Mouse (Mus musculus): Measurements from ENCODE around the gene Tmprss12. TPM values are rescaled to one million over a fixed set of nuclear protein-coding genes. Genes with fewer than 3 reads are reported as not detected.
"Not testable (repeated sequence)": the region's sequence is repeated elsewhere in the genome, so short reads cannot be mapped to it uniquely, and the experiment has no call there.

Tmprss12 gene
- polyA plus RNA-seq, 1 experiment from 2014 or later = not detected

DNA sequence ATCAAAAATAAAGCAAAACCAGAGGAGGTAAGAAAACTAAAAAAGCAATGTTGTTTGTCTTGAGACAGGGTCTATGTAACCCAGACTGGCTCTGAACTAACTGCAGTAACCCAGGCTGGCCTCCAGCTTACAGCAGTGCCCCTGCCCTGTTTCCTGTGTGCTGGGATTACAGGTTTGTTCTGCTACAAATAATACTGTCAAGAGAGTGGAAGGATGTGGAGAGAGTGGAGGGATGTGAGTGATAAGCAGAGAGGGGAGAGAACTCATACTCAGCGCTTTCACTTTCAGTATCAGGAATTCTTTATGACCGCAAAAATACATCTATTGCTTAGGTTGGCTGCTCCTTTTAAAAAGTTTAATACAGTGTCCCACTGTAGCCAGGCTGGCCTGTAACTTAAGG is 31.7 kb downstream of the Tmprss12 start:
- 88% methylated on average over 2 of the region's 2 CpGs for WGBS
- Histone ChIP-seq H3K4me3 (no peak overlapping the region), H3K27ac (no peak overlapping the region), H3K27me3 (no peaks in the 10 kb centered on the region), H3K9ac (no peak overlapping the region), H3K36me3 (peaks cover 4% of the 10 kb centered on the region), H3K9me3 (no peaks in the 10 kb centered on the region), H3K4me2 (replicated peaks) (no peak overlapping the region), H3K4me1 (0 out of 2 replicates have a peak, but pooled peaks cover 12% of the 10 kb centered on the region)
- ATAC-seq (ENCODE audit: low FRiP score, low read depth) = no peak

DNA sequence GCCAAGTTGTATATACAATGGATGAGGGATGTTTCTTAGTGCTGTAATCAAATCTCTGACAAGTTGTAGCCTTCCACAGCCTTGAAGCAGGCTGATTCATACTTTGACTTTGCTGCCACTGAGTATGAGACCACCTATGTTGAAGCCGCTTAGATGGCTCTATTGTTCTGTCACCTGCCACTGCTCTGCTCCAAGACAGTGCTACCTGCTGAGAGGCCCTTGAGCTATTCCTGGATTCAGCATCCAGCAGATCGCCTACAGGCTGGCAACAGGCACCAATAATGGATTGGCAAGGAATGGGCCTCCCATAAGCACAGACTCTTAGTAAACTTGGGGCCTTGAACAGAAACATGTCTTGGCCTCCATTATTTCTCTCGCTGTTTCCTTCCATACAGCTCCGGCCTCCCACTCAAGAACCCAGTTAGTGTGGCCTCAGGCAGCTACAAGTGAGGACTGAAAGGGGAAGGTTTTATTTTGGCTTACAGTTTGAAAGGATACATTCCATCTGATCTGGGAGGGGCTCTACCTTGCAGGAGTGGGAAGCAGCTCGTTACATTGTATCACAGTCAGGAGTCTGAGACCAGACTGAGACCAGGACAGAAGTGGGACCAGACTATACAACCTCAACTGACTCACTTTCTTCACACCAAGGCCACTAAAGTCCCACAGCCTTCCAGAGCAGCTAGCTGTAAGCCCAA is 34.0 kb downstream of the Tmprss12 start:
- Histone ChIP-seq H3K27me3 (no peaks in the 10 kb centered on the region), H3K4me3 (no peak overlapping the region), H3K4me2 (replicated peaks) (no peak overlapping the region), H3K9me3 (no peaks in the 10 kb centered on the region), H3K9ac (no peak overlapping the region), H3K27ac (no peak overlapping the region), H3K36me3 (peaks cover 4% of the 10 kb centered on the region), H3K4me1 (0 out of 2 replicates have a peak, but pooled peaks cover 12% of the 10 kb centered on the region)
- WGBS = 93% methylated on average over 5 of the region's 5 CpGs
- ATAC-seq (ENCODE audit: low FRiP score, low read depth) = no peak

DNA sequence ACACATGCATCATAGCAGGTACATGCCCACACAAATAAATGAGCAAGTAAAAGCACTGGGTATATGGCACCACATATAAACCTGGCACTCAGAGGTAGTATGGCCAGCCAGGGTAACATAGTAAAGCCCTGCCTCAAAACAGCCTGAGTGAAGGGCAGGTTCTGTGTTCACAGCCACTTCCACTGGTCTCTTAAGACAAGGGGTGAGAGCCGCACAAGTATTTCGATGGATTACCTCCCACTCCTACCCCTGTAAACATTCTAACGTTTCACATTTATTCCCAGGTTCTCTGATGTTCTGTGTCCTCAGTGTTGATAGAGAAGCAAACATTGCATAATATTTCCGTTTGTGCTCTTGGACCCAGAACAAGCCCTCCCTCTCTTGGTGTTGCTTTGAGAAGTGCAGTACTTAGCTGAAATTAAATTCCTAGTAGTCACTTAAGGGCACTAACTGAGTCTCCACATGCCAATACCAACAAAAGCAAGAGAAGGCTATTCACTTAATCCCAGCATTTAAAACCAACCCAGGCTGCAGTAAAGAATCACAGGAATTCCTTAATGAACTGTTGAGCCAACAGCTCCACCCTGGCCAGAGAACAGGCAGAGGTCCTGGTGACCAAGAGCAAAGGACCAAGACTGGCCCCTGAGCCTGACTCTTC is 37.5 kb downstream of the Tmprss12 start:
- H3K4me2 ChIP-seq (replicated peaks); H3K27me3 ChIP-seq; ATAC-seq (ENCODE audit: low FRiP score, low read depth); H3K4me1 ChIP-seq; H3K4me3 ChIP-seq; H3K36me3 ChIP-seq; H3K9ac ChIP-seq; H3K27ac ChIP-seq; H3K9me3 ChIP-seq: not testable (repeated sequence)
- 47% methylated on average over 4 of the region's 4 CpGs for WGBS

DNA sequence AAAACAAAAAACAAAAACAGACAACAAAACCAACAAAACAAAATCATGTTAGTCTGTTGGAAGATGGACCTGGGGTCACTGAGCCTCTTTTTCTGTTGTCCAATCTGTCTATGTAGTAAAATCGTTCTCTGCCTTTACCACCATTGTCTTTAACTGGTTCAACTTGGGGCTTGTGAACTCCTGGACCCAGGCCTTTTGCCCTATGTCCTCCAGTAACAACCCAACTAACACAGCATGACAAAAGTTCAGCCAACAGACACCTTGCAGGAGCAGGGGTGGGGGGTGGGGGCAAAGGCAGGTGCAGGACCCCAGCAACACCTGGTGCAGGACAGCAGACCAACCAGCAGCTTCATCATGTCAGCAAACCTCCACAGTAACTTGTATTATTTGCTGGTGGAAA is 39.2 kb downstream of the Tmprss12 start:
- H3K27ac ChIP-seq = no peak overlapping the region
- ATAC-seq (ENCODE audit: low FRiP score, low read depth) = no peak
- WGBS = 76% methylated on average over 1 of the region's 1 CpGs
- no peaks in the 10 kb centered on the region for H3K27me3 ChIP-seq
- H3K9me3 ChIP-seq = no peaks in the 10 kb centered on the region
- H3K9ac ChIP-seq = no peak overlapping the region
- H3K4me2 ChIP-seq (replicated peaks) = no peak overlapping the region
- no peaks in the 10 kb centered on the region for H3K36me3 ChIP-seq
- H3K4me3 ChIP-seq = no peak overlapping the region
- H3K4me1 ChIP-seq = 0 out of 2 replicates have a peak, but pooled peaks cover 5% of the 10 kb centered on the region

DNA sequence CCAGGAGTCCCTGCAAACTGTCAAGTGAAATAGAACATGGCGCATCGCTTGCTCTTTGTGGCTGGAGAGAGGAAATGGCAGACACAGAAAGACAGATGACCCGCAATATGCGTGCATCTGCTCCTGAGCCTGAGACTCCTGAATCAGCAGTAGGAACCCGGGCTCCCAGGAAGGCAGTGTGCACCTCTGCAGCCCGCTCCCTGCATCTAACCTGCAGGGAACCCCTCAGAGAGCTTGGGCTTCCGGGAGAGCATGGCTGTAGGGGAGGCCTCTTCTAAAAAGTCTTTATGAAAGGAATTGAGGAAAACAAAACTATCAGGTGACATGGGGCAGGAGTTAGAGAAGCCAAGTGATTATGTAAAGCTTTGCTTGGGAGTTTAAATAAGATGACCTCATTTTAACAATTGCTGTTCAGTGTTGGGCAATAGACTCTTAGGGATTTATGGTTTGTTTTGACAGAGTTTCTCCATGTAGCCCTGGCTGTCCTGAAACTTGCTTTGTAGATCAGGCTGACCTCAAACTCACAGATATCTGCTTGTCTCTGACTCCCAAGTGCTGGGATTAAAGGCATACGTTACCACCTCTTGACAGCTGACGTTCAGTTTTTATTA is 39.8 kb downstream of the Tmprss12 start:
- H3K4me3 ChIP-seq = no peak overlapping the region
- 0 out of 2 replicates have a peak, but pooled peaks cover 5% of the 10 kb centered on the region for H3K4me1 ChIP-seq
- H3K9ac ChIP-seq = no peak overlapping the region
- H3K27ac ChIP-seq = no peak overlapping the region
- no peaks in the 10 kb centered on the region for H3K9me3 ChIP-seq
- H3K27me3 ChIP-seq = no peaks in the 10 kb centered on the region
- 50% methylated on average over 9 of the region's 9 CpGs for WGBS
- ATAC-seq (ENCODE audit: low FRiP score, low read depth) = no peak
- no peaks in the 10 kb centered on the region for H3K36me3 ChIP-seq
- H3K4me2 ChIP-seq (replicated peaks) = no peak overlapping the region

- no peak overlapping the region for H3K27ac ChIP-seq
- no peak for ATAC-seq (ENCODE audit: low FRiP score, low read depth)
- H3K36me3 ChIP-seq = no peaks in the 10 kb centered on the region
- H3K4me1 ChIP-seq = 0 out of 2 replicates have a peak, but pooled peaks cover 5% of the 10 kb centered on the region
- WGBS = 53% methylated on average over 5 of the region's 5 CpGs
- H3K4me3 ChIP-seq = no peak overlapping the region
- H3K27me3 ChIP-seq = no peaks in the 10 kb centered on the region
- no peak overlapping the region for H3K9ac ChIP-seq
- H3K9me3 ChIP-seq = no peaks in the 10 kb centered on the region
- H3K4me2 ChIP-seq (replicated peaks) = no peak overlapping the region
Measured at GRCm38 (mm10) chr15:100321134-100321533, 40.5 kb downstream of the Tmprss12 start.

GRCm38 (mm10) chr15:100324021-100324591 is 43.5 kb downstream of the Tmprss12 start:
- H3K4me3 ChIP-seq = no peak overlapping the region
- H3K27me3 ChIP-seq = no peaks in the 10 kb centered on the region
- 63% methylated on average over 12 of the region's 12 CpGs for WGBS
- no peak overlapping the region for H3K9ac ChIP-seq
- H3K4me1 ChIP-seq = 0 out of 2 replicates have a peak, but pooled peaks cover 5% of the 10 kb centered on the region
- H3K27ac ChIP-seq = no peak overlapping the region
- no peaks in the 10 kb centered on the region for H3K36me3 ChIP-seq
- no peak for ATAC-seq (ENCODE audit: low FRiP score, low read depth)
- H3K4me2 ChIP-seq (replicated peaks) = no peak overlapping the region
- no peaks in the 10 kb centered on the region for H3K9me3 ChIP-seq

DNA sequence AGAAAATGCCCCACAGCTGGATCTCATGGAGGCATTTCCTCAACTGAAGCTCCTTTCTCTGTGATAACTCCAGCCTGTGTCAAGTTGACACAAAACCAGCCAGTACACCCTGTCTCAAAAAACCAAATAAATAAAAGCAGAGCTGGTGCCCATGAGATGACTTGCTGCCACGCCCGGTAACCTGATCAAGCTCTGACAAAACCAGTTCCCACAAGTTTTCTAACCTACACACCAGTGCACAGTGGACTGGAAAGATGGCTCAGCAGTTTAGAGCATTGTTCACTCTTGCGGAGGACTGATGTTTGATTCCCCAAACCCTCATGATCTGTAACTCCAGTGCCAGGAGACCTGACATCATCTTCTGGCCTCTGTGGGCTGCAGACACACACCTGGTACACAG is 44.6 kb downstream of the Tmprss12 start:
- H3K9me3 ChIP-seq = no peaks in the 10 kb centered on the region
- no peak overlapping the region for H3K4me3 ChIP-seq
- H3K4me1 ChIP-seq = 0 out of 2 replicates have a peak, but pooled peaks cover 2% of the 10 kb centered on the region
- H3K9ac ChIP-seq = no peak overlapping the region
- H3K27ac ChIP-seq = no peak overlapping the region
- H3K4me2 ChIP-seq (replicated peaks) = no peak overlapping the region
- no peak for ATAC-seq (ENCODE audit: low FRiP score, low read depth)
- no peaks in the 10 kb centered on the region for H3K36me3 ChIP-seq
- WGBS = 75% methylated on average over 3 of the region's 3 CpGs
- H3K27me3 ChIP-seq = no peaks in the 10 kb centered on the region

DNA sequence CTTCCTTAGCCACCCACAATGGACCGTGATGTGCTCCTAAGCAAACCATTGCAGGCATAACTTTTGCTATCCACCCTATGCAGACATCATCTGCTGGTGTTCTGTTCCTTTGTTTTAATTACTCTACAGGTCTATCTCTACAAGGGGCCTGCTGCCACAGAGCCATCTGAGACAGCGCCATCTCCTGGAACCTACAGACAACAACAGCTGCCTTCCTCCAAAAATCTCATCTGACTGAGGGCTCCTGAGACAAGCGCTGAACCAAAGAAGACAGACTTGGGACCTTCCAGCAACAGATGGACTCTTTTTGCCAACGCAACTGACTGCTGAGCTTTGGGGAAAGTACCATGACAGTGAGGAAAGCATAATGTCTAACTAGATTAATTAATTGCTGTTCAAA is 47.5 kb downstream of the Tmprss12 start:
- 70% methylated on average over 4 of the region's 4 CpGs for WGBS
- H3K27ac ChIP-seq; H3K36me3 ChIP-seq; H3K9me3 ChIP-seq; H3K4me3 ChIP-seq; ATAC-seq (ENCODE audit: low FRiP score, low read depth); H3K4me1 ChIP-seq; H3K9ac ChIP-seq; H3K4me2 ChIP-seq (replicated peaks); H3K27me3 ChIP-seq: not testable (repeated sequence)

GRCm38 (mm10) chr15:100329336-100329735 is 48.7 kb downstream of the Tmprss12 start:
- H3K9me3 ChIP-seq; ATAC-seq (ENCODE audit: low FRiP score, low read depth); H3K4me3 ChIP-seq; H3K27me3 ChIP-seq; H3K9ac ChIP-seq; H3K27ac ChIP-seq; H3K4me1 ChIP-seq; H3K4me2 ChIP-seq (replicated peaks); H3K36me3 ChIP-seq: not testable (repeated sequence)
- 10% methylated on average over 10 of the region's 10 CpGs for WGBS

GRCm38 (mm10) chr15:100330739-100331138 is 50.1 kb downstream of the Tmprss12 start:
- Histone ChIP-seq H3K27me3 (no peaks in the 10 kb centered on the region), H3K4me3 (no peak overlapping the region), H3K36me3 (no peaks in the 10 kb centered on the region), H3K9me3 (no peaks in the 10 kb centered on the region), H3K27ac (no peak overlapping the region), H3K9ac (no peak overlapping the region), H3K4me2 (replicated peaks) (no peak overlapping the region), H3K4me1 (0 out of 2 replicates have a peak, but pooled peaks cover 5% of the 10 kb centered on the region)
- WGBS = 37% methylated on average over 7 of the region's 7 CpGs
- no peak for ATAC-seq (ENCODE audit: low FRiP score, low read depth)
